Mouse (Mus musculus) MEL (cell line): ENCODE measurements at regions not wholly inside any gene's neighbourhood (a gene's known extent, or its start where the extent isn't known, plus 50 kb on each side); places are given as distances from the start of the nearest gene placed in this dataset.
A peak's percentile ranks its signal among the peaks of the same experiment; 100 is the strongest.

Source experiments
- DNase-seq: peaks from one replicate; pipeline ENCODE4 v3.0.0; 2011; ENCODE audit warnings: low read depth, low spot score
- H3K27ac ChIP-seq: 2 replicates; pipeline ENCODE4 v1.5.1; 2012; ENCODE audit warnings: low read depth, mild to moderate bottlenecking, control low read depth, low read length, moderate library complexity; ENCODE audit not compliant: control insufficient read depth
- H3K27me3 ChIP-seq, 2 experiments: fragments of 150-350 bp in 1 of 2; sonication (generic) in 1 of 2; 2 replicates each; pipeline ENCODE4 v1.6.1; 2012; ENCODE audit warnings: low read length in 2 of 2, mild to moderate bottlenecking in 2 of 2, improper control_type of control experiment in 1 of 2, moderate library complexity in 1 of 2; ENCODE audit not compliant: insufficient read depth in 2 of 2, control insufficient read depth in 1 of 2
- H3K36me3 ChIP-seq, 2 experiments: 2 replicates each; pipeline ENCODE4 v1.6.1; 2012 to 2014; ENCODE audit warnings: low read length in 2 of 2, improper control_type of control experiment in 1 of 2, inconsistent platforms in 1 of 2, mild to moderate bottlenecking in 1 of 2; ENCODE audit not compliant: insufficient read depth in 2 of 2, control insufficient read depth in 1 of 2
- H3K4me1 ChIP-seq, 2 experiments: fragments of 150-350 bp in 1 of 2; sonication (generic) in 1 of 2; 2 replicates each; pipeline ENCODE4 v1.6.1; 2012; ENCODE audit warnings: low read length in 2 of 2, improper control_type of control experiment in 1 of 2, mild to moderate bottlenecking in 1 of 2; ENCODE audit not compliant: insufficient read depth in 2 of 2, control insufficient read depth in 1 of 2
- H3K4me3 ChIP-seq, 2 experiments: fragments of 150-350 bp in 1 of 2; sonication (generic) in 1 of 2; 2 replicates each; pipeline ENCODE4 v1.5.1; 2012; ENCODE audit warnings: low read depth in 2 of 2, low read length in 2 of 2, mild to moderate bottlenecking in 2 of 2, moderate library complexity in 2 of 2, control low read depth in 1 of 2, improper control_type of control experiment in 1 of 2; ENCODE audit not compliant: control insufficient read depth in 1 of 2, insufficient read depth in 1 of 2
- H3K79me2 ChIP-seq: 2 replicates; pipeline ENCODE4 v1.6.1; 2012; ENCODE audit warnings: mild to moderate bottlenecking, low read length, moderate library complexity; ENCODE audit not compliant: control insufficient read depth, poor library complexity, insufficient read depth
- H3K9ac ChIP-seq: 2 replicates; pipeline ENCODE4 v1.6.1; 2012; ENCODE audit warnings: low read depth, mild to moderate bottlenecking, control low read depth, low read length, moderate library complexity; ENCODE audit not compliant: control insufficient read depth, poor library complexity, severe bottlenecking
- H3K9me3 ChIP-seq: fragments of 150-350 bp; sonication (generic); replicated peaks from 2 replicates; pipeline ENCODE4 v1.6.1; 2012; ENCODE audit warnings: mild to moderate bottlenecking, low read length, improper control_type of control experiment, moderate library complexity; ENCODE audit not compliant: insufficient read depth
- CHD2 ChIP-seq: IDR thresholded peaks from 2 replicates; pipeline ENCODE4 v1.6.1; 2011; ENCODE audit warnings: low read length, improper control_type of control experiment
- CTCF ChIP-seq, 3 experiments: IDR thresholded peaks in 2 of 3; conservative IDR thresholded peaks in 1 of 3; 2 replicates each; pipeline ENCODE4 v1.5.1; 2011 to 2012; ENCODE audit warnings: low read length in 3 of 3, low read depth in 2 of 3, mild to moderate bottlenecking in 2 of 3, improper control_type of control experiment in 1 of 3, inconsistent platforms in 1 of 3, mixed read lengths in 1 of 3, moderate library complexity in 1 of 3; ENCODE audit not compliant: control insufficient read depth in 1 of 3, insufficient read depth in 1 of 3, poor library complexity in 1 of 3, severe bottlenecking in 1 of 3
- EP300 ChIP-seq, 2 experiments: IDR thresholded peaks; 2 replicates each; pipeline ENCODE4 v1.6.1; 2011; ENCODE audit warnings: improper control_type of control experiment in 2 of 2, low read length in 2 of 2, low read depth in 1 of 2, mild to moderate bottlenecking in 1 of 2
- ETS1 ChIP-seq: IDR thresholded peaks from 2 replicates; pipeline ENCODE4 v1.6.1; 2012; ENCODE audit warnings: low read depth, mild to moderate bottlenecking, inconsistent platforms, low read length, improper control_type of control experiment, moderate library complexity
- GABPA ChIP-seq: IDR thresholded peaks from 2 replicates; pipeline ENCODE4 v1.6.1; 2012; ENCODE audit warnings: low read depth, mild to moderate bottlenecking, inconsistent platforms, low read length, improper control_type of control experiment, moderate library complexity
- MEF2A ChIP-seq: IDR thresholded peaks from 2 replicates; pipeline ENCODE4 v1.6.1; 2014; ENCODE audit warnings: low read depth, mild to moderate bottlenecking, inconsistent platforms, low read length, improper control_type of control experiment; ENCODE audit not compliant: poor library complexity, insufficient replicate concordance, severe bottlenecking; ENCODE audit errors: extremely low read depth
- POLR2A ChIP-seq, 2 experiments: IDR thresholded peaks; 2 replicates each; pipeline ENCODE4 v1.6.1; 2011 to 2012; ENCODE audit warnings: low read length in 2 of 2, mild to moderate bottlenecking in 2 of 2, control low read depth in 1 of 2, improper control_type of control experiment in 1 of 2, low read depth in 1 of 2, moderate library complexity in 1 of 2; ENCODE audit not compliant: control insufficient read depth in 1 of 2, insufficient read depth in 1 of 2, poor library complexity in 1 of 2
- SMC3 ChIP-seq: IDR thresholded peaks from 2 replicates; pipeline ENCODE4 v1.6.1; 2011; ENCODE audit warnings: low read depth, low read length, improper control_type of control experiment
- TAL1 ChIP-seq: IDR thresholded peaks from 2 replicates; pipeline ENCODE4 v1.6.1; 2012; ENCODE audit warnings: mild to moderate bottlenecking, inconsistent platforms, low read length, moderate library complexity, mixed read lengths
- TCF12 ChIP-seq: IDR thresholded peaks from 2 replicates; pipeline ENCODE4 v1.6.1; 2014; ENCODE audit warnings: low read depth, mild to moderate bottlenecking, inconsistent platforms, low read length, improper control_type of control experiment, moderate library complexity
- USF2 ChIP-seq, 2 experiments: IDR thresholded peaks; 2 replicates each; pipeline ENCODE4 v1.6.1; 2011 to 2012; ENCODE audit warnings: improper control_type of control experiment in 2 of 2, low read length in 2 of 2, borderline replicate concordance in 1 of 2, inconsistent platforms in 1 of 2, low read depth in 1 of 2, mild to moderate bottlenecking in 1 of 2; ENCODE audit not compliant: insufficient read depth in 1 of 2

DNA sequence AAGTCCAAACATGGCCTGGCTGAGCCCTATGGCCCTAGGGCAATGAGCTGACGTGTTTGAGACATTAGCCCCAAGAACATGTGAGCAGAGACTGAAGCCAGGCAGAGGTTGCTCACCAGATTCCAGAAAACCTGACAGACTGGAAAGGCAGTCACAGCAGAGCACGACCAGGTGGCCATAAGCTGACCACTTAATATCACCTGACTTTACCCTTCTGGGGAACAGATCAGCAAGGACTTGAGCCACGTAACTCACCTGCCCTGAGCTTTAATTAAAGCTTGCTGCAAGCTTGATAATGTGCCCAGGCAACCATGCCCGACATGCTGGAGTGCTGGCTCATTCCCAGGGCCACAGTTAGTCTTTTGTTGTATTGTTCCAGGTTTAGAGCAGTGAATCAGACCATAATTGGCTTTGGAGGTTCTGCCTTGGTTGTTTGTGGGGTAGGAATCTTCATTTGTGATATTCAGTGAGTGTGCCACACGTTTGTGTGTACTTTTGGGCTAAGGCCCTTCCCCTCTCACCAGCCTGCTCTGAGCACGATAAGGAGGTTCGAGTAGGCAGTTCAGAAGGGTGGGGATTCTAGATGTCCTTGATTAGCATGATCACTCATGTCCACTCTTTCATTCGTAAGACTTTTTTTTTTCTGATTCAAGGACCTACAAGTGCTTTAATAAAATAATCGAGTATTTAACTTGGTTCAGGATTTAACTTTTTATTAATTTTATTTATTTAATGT lies 52.1 kb upstream of the Nabp1 start:
- H3K9ac ChIP-seq, result peak overlapping the region; percentile 37; the same call in 1 of the 2 replicates
- H3K4me1 ChIP-seq, result peaks cover 0 to 9% of the 10 kb centered on the region in 2 experiments; a peak in 3 of 4 replicates
- peaks cover 0 to 9% of the 10 kb centered on the region in 2 experiments; a peak in 2 of 4 replicates for H3K36me3 ChIP-seq
- no peak overlapping the region for H3K4me3 ChIP-seq
- H3K27ac ChIP-seq, result no peak overlapping the region
- H3K9me3 ChIP-seq, result no peaks in the 10 kb centered on the region
- peak; percentile 34 for DNase-seq
- H3K79me2 ChIP-seq, result no peaks in the 10 kb centered on the region
- no peak for TF ChIP-seq CHD2
- TF ChIP-seq POLR2A (IDR thresholded peaks at IDR 0.05; ENCODE audit: control insufficient read depth in 1 of 2, insufficient read depth in 1 of 2, low read depth in 1 of 2, low read length in 2 of 2, poor library complexity in 1 of 2), result no peak
- no peak for TF ChIP-seq SMC3
- TF ChIP-seq GABPA, result no peak
- no peak for TF ChIP-seq MEF2A
- TF ChIP-seq EP300 (IDR thresholded peaks at IDR 0.05; ENCODE audit: low read depth in 1 of 2, low read length in 2 of 2), result peak in 1 of 2 experiments; percentile 41; a peak in 1 of 4 replicates
- no peak for TF ChIP-seq TAL1
- no peak for TF ChIP-seq USF2 (IDR thresholded peaks at IDR 0.05; ENCODE audit: borderline replicate concordance in 1 of 2, insufficient read depth in 1 of 2, low read depth in 1 of 2, low read length in 2 of 2)
- TF ChIP-seq TCF12, result 0 out of 2 replicates have a peak, but pooled peaks have one; percentile 38
- TF ChIP-seq, all 39 proteins: peak for 2
- H3K27me3 ChIP-seq, result no peaks in the 10 kb centered on the region

DNA sequence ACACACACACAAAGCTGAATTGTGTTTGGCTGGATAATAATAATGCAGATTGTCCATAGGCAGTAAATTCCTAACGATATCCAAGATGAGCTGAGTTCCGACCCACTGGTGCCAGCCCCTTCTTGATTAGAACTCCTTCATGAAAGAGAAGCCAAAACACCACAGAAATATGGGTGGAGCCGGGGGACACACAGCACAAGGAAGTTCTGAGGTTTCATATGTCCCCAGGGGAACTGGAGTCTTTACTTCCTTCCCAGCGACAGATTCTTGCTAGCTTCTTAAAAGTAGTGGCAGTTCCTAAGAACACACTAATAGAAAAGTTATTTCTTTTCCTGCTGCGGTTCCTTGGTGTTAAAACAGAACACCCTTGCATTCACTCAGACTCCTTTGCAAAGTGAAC lies 51.4 kb upstream of the Nabp1 start:
- DNase-seq, result peak; percentile 57
- TF ChIP-seq SMC3 (no peak), EP300 (IDR thresholded peaks at IDR 0.05; ENCODE audit: low read depth in 1 of 2, low read length in 2 of 2) (peak in 1 of 2 experiments; percentile 6; a peak in 1 of 4 replicates)
- Histone ChIP-seq H3K36me3 (peaks cover 0 to 9% of the 10 kb centered on the region in 2 experiments; a peak in 2 of 4 replicates), H3K9me3 (no peaks in the 10 kb centered on the region), H3K4me1 (peaks cover 0 to 9% of the 10 kb centered on the region in 2 experiments; a peak in 3 of 4 replicates), H3K27me3 (no peaks in the 10 kb centered on the region), H3K4me3 (no peak overlapping the region), H3K27ac (no peak overlapping the region), H3K9ac (0 out of 2 replicates have a peak overlapping the region, but pooled peaks have one; percentile 37), H3K79me2 (no peaks in the 10 kb centered on the region)

DNA sequence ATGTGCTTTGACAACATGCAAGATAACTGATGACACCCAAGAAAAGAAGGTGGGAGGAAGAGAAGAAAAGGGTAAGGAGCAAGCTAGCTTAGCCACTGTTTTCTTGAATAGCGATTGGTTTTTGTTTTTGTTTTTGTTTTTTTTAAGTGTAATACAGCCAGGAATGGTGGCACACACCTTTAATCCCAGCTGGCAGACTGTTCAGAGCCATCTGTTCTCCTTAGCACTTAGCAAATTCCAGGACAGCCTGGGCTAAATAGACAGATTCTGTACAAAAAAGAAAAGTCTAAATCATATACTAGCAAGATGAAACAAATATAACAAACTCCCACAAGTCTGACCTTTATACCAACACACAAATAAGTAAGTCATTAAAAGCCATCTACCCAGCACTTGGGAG lies 50.4 kb upstream of the Nabp1 start:
- Histone ChIP-seq H3K9ac (no peak overlapping the region), H3K4me1 (peaks cover 0 to 9% of the 10 kb centered on the region in 2 experiments; a peak in 3 of 4 replicates), H3K79me2 (no peaks in the 10 kb centered on the region), H3K4me3 (no peak overlapping the region), H3K36me3 (peaks cover 0 to 9% of the 10 kb centered on the region in 2 experiments; a peak in 2 of 4 replicates), H3K9me3 (no peaks in the 10 kb centered on the region), H3K27me3 (no peaks in the 10 kb centered on the region), H3K27ac (no peak overlapping the region)
- no peak for DNase-seq
- TF ChIP-seq ETS1 (no peak), CTCF (IDR thresholded peaks at IDR 0.05 in 2 of 3, conservative IDR thresholded peaks at IDR 0.05 in 1 of 3; ENCODE audit: control insufficient read depth in 1 of 3, insufficient read depth in 1 of 3, low read depth in 2 of 3, low read length in 3 of 3, poor library complexity in 1 of 3, severe bottlenecking in 1 of 3) (no peak)
